ENCODE assay signal across 8 mouse cellular contexts in genomic region chr9:15280491-15280879, GRCm38 (mm10). TPM values are rescaled to one million over a fixed set of nuclear protein-coding genes. Genes with fewer than 3 reads are reported as not detected.
DNase-seq lines count a peak whose midpoint lies in the region; ATAC-seq and TF ChIP-seq lines count a peak whose summit lies in the region.

No protein-coding gene starts in this region.

- TF ChIP-seq CTCF in gastrocnemius, adult 2 months (IDR thresholded peaks at IDR 0.05): no peak
- no peak for TF ChIP-seq CTCF in liver, embryonic 14.5 days (IDR thresholded peaks at IDR 0.05; ENCODE audit: low read depth)

- peak; percentile 38 for ATAC-seq in liver, embryonic 14.5 days (ENCODE audit: insufficient read depth)

- TF ChIP-seq EP300 in liver, embryonic 14.5 days (IDR thresholded peaks at IDR 0.05; ENCODE audit: low read depth): peak; percentile 43; the same call in 1 of the 2 replicates

- H3K36me3 ChIP-seq in liver, embryonic 14.5 days (replicated peaks; ENCODE audit: control insufficient read depth, insufficient read depth, low read depth): peaks cover 5% of the 10 kb centered on the region

- intact Hi-C loops in gastrocnemius, adult 2 months (cut with DNase I): loop anchor here (1.0 kb wide), 1 partner anchor 26 kb away; the partner anchor contains the start of genes 4931406C07Rik and Taf1d
- intact Hi-C loops in gastrocnemius, postnatal 36 days (cut with DNase I): no loop called here

- H3K4me1 ChIP-seq in liver, embryonic 14.5 days (replicated peaks; ENCODE audit: control insufficient read depth in 2 of 2, insufficient read depth in 2 of 2, low read length in 1 of 2): peaks cover 6 to 11% of the 10 kb centered on the region in 2 experiments

- H3K27me3 ChIP-seq in liver, embryonic 14.5 days (ENCODE audit: control insufficient read depth, insufficient read depth, low read length): no peaks in the 10 kb centered on the region

- peak overlapping the region; percentile 93 for H3K27ac ChIP-seq in gastrocnemius, adult 2 months
- peak overlapping the region; percentile 28; the same call in 1 of the 2 replicates for H3K27ac ChIP-seq in liver, embryonic 14.5 days

- WGBS in liver, embryonic 14.5 days (ENCODE audit: insufficient replicate concordance): 17% methylated on average over 5 of the region's 5 CpGs

- no peaks in the 10 kb centered on the region for H3K9me3 ChIP-seq in liver, embryonic 14.5 days (ENCODE audit: control insufficient read depth, low read length)

- peak overlapping the region; percentile 57 for H3K9ac ChIP-seq in liver, embryonic 14.5 days (replicated peaks)

- no peak for DNase-seq in gastrocnemius, adult 2 months
- DNase-seq in gastrocnemius, adult 8-10 months (ENCODE audit: low spot score in 2 of 2): no peak
- DNase-seq in thymus, postnatal 14 days: peak; percentile 7
- DNase-seq in thymus, postnatal 4 days: no peak
- DNase-seq in liver, embryonic 14.5 days (ENCODE audit: low read depth in 3 of 3, low spot score in 3 of 3): peak; percentile 39 to 45 (median 41)
- no peak for DNase-seq in embryo, embryonic 10.5 days (ENCODE audit: low spot score)
- DNase-seq in gastrocnemius, postnatal 36 days: no peak
- no peak for DNase-seq in layer of hippocampus, adult 11-12 months (ENCODE audit: low spot score)

- peak overlapping the region; percentile 89 for H3K4me3 ChIP-seq in gastrocnemius, adult 2 months
- peak overlapping the region; percentile 84 to 88 for H3K4me3 ChIP-seq in liver, embryonic 14.5 days (ENCODE audit: insufficient read depth in 1 of 2, low read depth in 2 of 2, low read length in 2 of 2)

- H3K4me2 ChIP-seq in liver, embryonic 14.5 days (ENCODE audit: low read depth): peak overlapping the region; percentile 58

RNA-seq across cellular contexts. Expression of gene Med17, which starts 0.8 kb away (rescaled TPM):
- 10 to 100 TPM in 1 of 2 experiments, 1 to 10 TPM in 1; 6.5 to 11.7 TPM for total RNA-seq in gastrocnemius, adult 2 months (2021)
- total RNA-seq in gastrocnemius, adult 8-10 months (2022): 10 to 100 TPM in 2 of 4 experiments, 1 to 10 TPM in 2; 9.5 to 11.0 (median 10.3) TPM
- polyA plus RNA-seq in liver, embryonic 14.5 days (2012; rRNA removed): 9.6 and 15.0 TPM in 2 replicates
- polyA plus RNA-seq in liver, embryonic 14.5 days (2014; fragmentation: Nextera tagmentation; extraction: Ambion mirVana): 15.8 and 17.2 TPM in 2 replicates
- total RNA-seq in gastrocnemius, postnatal 36 days (2021): 10 to 100 TPM in 1 of 2 experiments, 1 to 10 TPM in 1; 6.9 to 10.2 TPM

RNA-seq across cellular contexts. Expression of gene Taf1d, which starts 25.5 kb away (rescaled TPM):
- 100 to 1,000 TPM; 101 to 103 TPM for total RNA-seq in gastrocnemius, adult 2 months (2021)
- 100 to 1,000 TPM in 1 of 4 experiments, 10 to 100 TPM in 3; 69.0 to 109 (median 76.8) TPM for total RNA-seq in gastrocnemius, adult 8-10 months (2022)
- polyA plus RNA-seq in liver, embryonic 14.5 days (2012; rRNA removed): 33.8 and 57.4 TPM in 2 replicates
- polyA plus RNA-seq in liver, embryonic 14.5 days (2014; fragmentation: Nextera tagmentation; extraction: Ambion mirVana): 29.6 TPM in 2 replicates
- 100 to 1,000 TPM in 1 of 2 experiments, 10 to 100 TPM in 1; 85.5 to 104 TPM for total RNA-seq in gastrocnemius, postnatal 36 days (2021)

RNA-seq across cellular contexts. Expression of gene 4931406C07Rik, which starts 25.8 kb away (rescaled TPM):
- 1 to 10 TPM; 3.4 to 3.6 TPM for total RNA-seq in gastrocnemius, adult 2 months (2021)
- total RNA-seq in gastrocnemius, adult 8-10 months (2022): 1 to 10 TPM; 2.3 to 6.4 (median 4.2) TPM
- polyA plus RNA-seq in liver, embryonic 14.5 days (2012; rRNA removed): 4.0 and 5.9 TPM in 2 replicates
- 2.3 and 2.7 TPM in 2 replicates for polyA plus RNA-seq in liver, embryonic 14.5 days (2014; fragmentation: Nextera tagmentation; extraction: Ambion mirVana)
- 1 to 10 TPM; 3.3 to 4.2 TPM for total RNA-seq in gastrocnemius, postnatal 36 days (2021)

RNA-seq across cellular contexts. Expression of gene Vstm5, which starts 41.6 kb away (rescaled TPM):
- not detected for total RNA-seq in gastrocnemius, adult 2 months (2021)
- total RNA-seq in gastrocnemius, adult 8-10 months (2022): not detected
- 0.22 and 0.27 TPM in 2 replicates for polyA plus RNA-seq in liver, embryonic 14.5 days (2012; rRNA removed)
- polyA plus RNA-seq in liver, embryonic 14.5 days (2014; fragmentation: Nextera tagmentation; extraction: Ambion mirVana): 0.06 and 0.29 TPM in 2 replicates
- total RNA-seq in gastrocnemius, postnatal 36 days (2021): under 1 TPM; 0.12 to 0.13 TPM

Comparison
In these comparisons a context has a peak if more than half of its experiments do, and no peak if none do; other contexts are left out.
1. DNase-seq: peak in thymus, postnatal 14 days (single experiment) and liver, embryonic 14.5 days (3 of 3); none in gastrocnemius, adult 2 months (single experiment), gastrocnemius, adult 8-10 months (0 of 2), thymus, postnatal 4 days (single experiment), embryo, embryonic 10.5 days (single experiment), gastrocnemius, postnatal 36 days (0 of 2) and layer of hippocampus, adult 11-12 months (single experiment).